8 mouse cellular contexts compared by ENCODE assay signal in genomic region chr9:114797329-114798004, GRCm38 (mm10). TPM values are rescaled to one million over a fixed set of nuclear protein-coding genes. Genes with fewer than 3 reads are reported as not detected.
DNase-seq lines count a peak whose midpoint lies in the region; ATAC-seq and TF ChIP-seq lines count a peak whose summit lies in the region.

No protein-coding gene starts in this region.

- H3K27me3 ChIP-seq in CH12.LX (replicated peaks): no peaks in the 10 kb centered on the region
- H3K27me3 ChIP-seq in forebrain, embryonic 13.5 days: no peaks in the 10 kb centered on the region
- H3K27me3 ChIP-seq in heart, postnatal 0 days (ENCODE audit: control insufficient read depth, insufficient read depth, low read length): no peaks in the 10 kb centered on the region
- H3K27me3 ChIP-seq in liver, embryonic 14.5 days (ENCODE audit: control insufficient read depth, insufficient read depth, low read length): no peaks in the 10 kb centered on the region
- 0 out of 2 replicates have a peak, but pooled peaks cover 3% of the 10 kb centered on the region for H3K27me3 ChIP-seq in neural tube, embryonic 12.5 days (replicated peaks)
- H3K27me3 ChIP-seq in stomach, embryonic 16.5 days (ENCODE audit: control insufficient read depth, insufficient read depth, low read length): no peaks in the 10 kb centered on the region

- no peak overlapping the region for H3K9ac ChIP-seq in CH12.LX (ENCODE audit: insufficient read depth, low read depth)
- no peak overlapping the region for H3K9ac ChIP-seq in forebrain, embryonic 13.5 days
- H3K9ac ChIP-seq in heart, postnatal 0 days (replicated peaks; ENCODE audit: low read depth, low read length): no peak overlapping the region
- no peak overlapping the region for H3K9ac ChIP-seq in liver, embryonic 14.5 days (replicated peaks)
- H3K9ac ChIP-seq in neural tube, embryonic 12.5 days: no peak overlapping the region
- H3K9ac ChIP-seq in stomach, embryonic 16.5 days (ENCODE audit: low read length): no peak overlapping the region

- H3K4me2 ChIP-seq in CH12.LX (ENCODE audit: insufficient read depth, low read depth, poor library complexity, severe bottlenecking): no peak overlapping the region
- H3K4me2 ChIP-seq in forebrain, embryonic 13.5 days: no peak overlapping the region
- H3K4me2 ChIP-seq in heart, postnatal 0 days (ENCODE audit: low read depth, low read length): no peak overlapping the region
- H3K4me2 ChIP-seq in liver, embryonic 14.5 days (ENCODE audit: low read depth): no peak overlapping the region
- H3K4me2 ChIP-seq in neural tube, embryonic 12.5 days (replicated peaks): no peak overlapping the region
- no peak overlapping the region for H3K4me2 ChIP-seq in stomach, embryonic 16.5 days (ENCODE audit: low read depth, low read length)

- no peaks in the 10 kb centered on the region for H3K36me3 ChIP-seq in CH12.LX (replicated peaks in 1 of 2; ENCODE audit: control insufficient read depth in 1 of 2, insufficient read depth in 1 of 2, low read length in 1 of 2)
- no peaks in the 10 kb centered on the region for H3K36me3 ChIP-seq in forebrain, embryonic 13.5 days (ENCODE audit: poor library complexity, severe bottlenecking)
- H3K36me3 ChIP-seq in heart, postnatal 0 days (replicated peaks; ENCODE audit: control insufficient read depth, insufficient read depth, low read length): no peaks in the 10 kb centered on the region
- no peaks in the 10 kb centered on the region for H3K36me3 ChIP-seq in liver, embryonic 14.5 days (replicated peaks; ENCODE audit: control insufficient read depth, insufficient read depth, low read depth)
- H3K36me3 ChIP-seq in neural tube, embryonic 12.5 days: no peaks in the 10 kb centered on the region
- H3K36me3 ChIP-seq in stomach, embryonic 16.5 days (ENCODE audit: control insufficient read depth, insufficient read depth, low read length): no peaks in the 10 kb centered on the region

- peak; percentile 76 to 97; a peak in 3 of 4 replicates for TF ChIP-seq CTCF in CH12.LX (conservative IDR thresholded peaks at IDR 0.05 in 1 of 2, IDR thresholded peaks at IDR 0.05 in 1 of 2; ENCODE audit: low read depth in 2 of 2, low read length in 2 of 2)
- peak; percentile 99 for TF ChIP-seq CTCF in heart, postnatal 0 days (IDR thresholded peaks at IDR 0.05; ENCODE audit: low read depth)
- TF ChIP-seq CTCF in liver, embryonic 14.5 days (IDR thresholded peaks at IDR 0.05; ENCODE audit: low read depth): peak; percentile 96

- H3K4me3 ChIP-seq in CH12.LX (replicated peaks in 1 of 3; ENCODE audit: low read depth in 2 of 3, low read length in 2 of 3, poor library complexity in 1 of 3): no peak overlapping the region
- H3K4me3 ChIP-seq in forebrain, embryonic 13.5 days: no peak overlapping the region
- no peak overlapping the region for H3K4me3 ChIP-seq in heart, postnatal 0 days (ENCODE audit: low read depth, low read length)
- no peak overlapping the region for H3K4me3 ChIP-seq in liver, embryonic 14.5 days (ENCODE audit: insufficient read depth in 1 of 2, low read depth in 2 of 2, low read length in 2 of 2)
- H3K4me3 ChIP-seq in neural tube, embryonic 12.5 days: no peak overlapping the region
- H3K4me3 ChIP-seq in stomach, embryonic 16.5 days (replicated peaks; ENCODE audit: low read length): no peak overlapping the region

- 56% methylated on average over 11 of the region's 11 CpGs for WGBS in forebrain, embryonic 13.5 days
- 55% methylated on average over 11 of the region's 11 CpGs for WGBS in heart, postnatal 0 days
- WGBS in liver, embryonic 14.5 days (ENCODE audit: insufficient replicate concordance): 52% methylated on average over 11 of the region's 11 CpGs
- WGBS in neural tube, embryonic 12.5 days: 56% methylated on average over 11 of the region's 11 CpGs
- WGBS in stomach, embryonic 16.5 days: 53% methylated on average over 11 of the region's 11 CpGs

- TF ChIP-seq POLR2A in CH12.LX (IDR thresholded peaks at IDR 0.05; ENCODE audit: low read depth, low read length): no peak

- H3K27ac ChIP-seq in CH12.LX (ENCODE audit: insufficient read depth, low read depth): no peak overlapping the region
- H3K27ac ChIP-seq in forebrain, embryonic 13.5 days: no peak overlapping the region
- H3K27ac ChIP-seq in heart, postnatal 0 days (ENCODE audit: low read depth): no peak overlapping the region
- no peak overlapping the region for H3K27ac ChIP-seq in liver, embryonic 14.5 days
- H3K27ac ChIP-seq in neural tube, embryonic 12.5 days: no peak overlapping the region
- H3K27ac ChIP-seq in stomach, embryonic 16.5 days (ENCODE audit: low read length): no peak overlapping the region

- H3K79me2 ChIP-seq in CH12.LX (replicated peaks; ENCODE audit: control insufficient read depth, extremely low read depth, insufficient read depth, poor library complexity, severe bottlenecking): no peaks in the 10 kb centered on the region

- peaks cover 3% of the 10 kb centered on the region for H3K9me3 ChIP-seq in CH12.LX (replicated peaks; ENCODE audit: low read length)
- no peaks in the 10 kb centered on the region for H3K9me3 ChIP-seq in forebrain, embryonic 13.5 days (replicated peaks)
- H3K9me3 ChIP-seq in heart, postnatal 0 days (replicated peaks; ENCODE audit: control insufficient read depth, low read length): no peaks in the 10 kb centered on the region
- H3K9me3 ChIP-seq in liver, embryonic 14.5 days (ENCODE audit: control insufficient read depth, low read length): no peaks in the 10 kb centered on the region
- no peaks in the 10 kb centered on the region for H3K9me3 ChIP-seq in neural tube, embryonic 12.5 days
- H3K9me3 ChIP-seq in stomach, embryonic 16.5 days (replicated peaks; ENCODE audit: control insufficient read depth, low read length): no peaks in the 10 kb centered on the region

- in situ Hi-C loops in CH12.LX (cut with MboI; ENCODE audit: low pct_ligation_motif_present, low pct_unique_long_range_greater_than_20kb, low sequenced_read_pairs): loop anchor here (10.0 kb wide), 1 partner anchor 127 kb away; no protein-coding TSS in a partner anchor

- H3K4me1 ChIP-seq in CH12.LX (ENCODE audit: control insufficient read depth in 1 of 2, insufficient read depth in 2 of 2): peaks cover 0 to 13% of the 10 kb centered on the region in 2 experiments; a peak in 2 of 4 replicates
- 0 out of 2 replicates have a peak, but pooled peaks cover 4% of the 10 kb centered on the region for H3K4me1 ChIP-seq in forebrain, embryonic 13.5 days
- no peaks in the 10 kb centered on the region for H3K4me1 ChIP-seq in heart, postnatal 0 days (ENCODE audit: control insufficient read depth, insufficient read depth)
- H3K4me1 ChIP-seq in liver, embryonic 14.5 days (replicated peaks; ENCODE audit: control insufficient read depth in 2 of 2, insufficient read depth in 2 of 2, low read length in 1 of 2): no peaks in the 10 kb centered on the region; a peak in 1 of 4 replicates
- H3K4me1 ChIP-seq in neural tube, embryonic 12.5 days: peaks cover 8% of the 10 kb centered on the region
- peaks cover 2% of the 10 kb centered on the region; the same call in 1 of the 2 replicates for H3K4me1 ChIP-seq in stomach, embryonic 16.5 days (ENCODE audit: control insufficient read depth, insufficient read depth, low read length)

- ATAC-seq in forebrain, embryonic 13.5 days: peak; percentile 87
- ATAC-seq in heart, postnatal 0 days (ENCODE audit: insufficient read depth, low read depth): peak; percentile 75
- peak; percentile 52 for ATAC-seq in liver, embryonic 14.5 days (ENCODE audit: insufficient read depth)
- ATAC-seq in neural tube, embryonic 12.5 days (ENCODE audit: low FRiP score, low read depth): peak; percentile 74
- ATAC-seq in stomach, embryonic 16.5 days (ENCODE audit: insufficient read depth, low FRiP score): peak; percentile 73

- peak; percentile 75 for DNase-seq in CH12.LX (ENCODE audit: extremely low read depth)
- DNase-seq in c-Kit-positive CD71-positive TER-119-positive erythroid progenitor cells, embryonic 14.5 days (ENCODE audit: low spot score): peak; percentile 53
- peak; percentile 78 for DNase-seq in heart, postnatal 0 days (ENCODE audit: low spot score)
- DNase-seq in kidney, postnatal 25 days: peak; percentile 83 to 88
- peak in 1 of 3 experiments; percentile 45 for DNase-seq in liver, embryonic 14.5 days (ENCODE audit: low read depth in 3 of 3, low spot score in 3 of 3)

- dilution Hi-C loops in CH12.LX (cut with MboI; ENCODE audit: extremely low pct_ligation_motif_present, extremely low pct_unique_long_range_greater_than_20kb, low sequenced_read_pairs): no loop called here

- peak; percentile 98 for TF ChIP-seq RAD21 in CH12.LX (IDR thresholded peaks at IDR 0.05; ENCODE audit: low read depth, low read length)

- TF ChIP-seq EP300 in CH12.LX (IDR thresholded peaks at IDR 0.05; ENCODE audit: low read length): no peak
- no peak for TF ChIP-seq EP300 in heart, postnatal 0 days (IDR thresholded peaks at IDR 0.05; ENCODE audit: low read depth)
- no peak for TF ChIP-seq EP300 in liver, embryonic 14.5 days (IDR thresholded peaks at IDR 0.05; ENCODE audit: low read depth)

RNA-seq across cellular contexts. Expression of gene Cmtm7, which starts 15.8 kb away (rescaled TPM):
- total RNA-seq in CH12.LX (2012; rRNA removed) (73.1 and 80.8 TPM in 2 replicates), CH12.LX (2014; rRNA removed) (37.6 and 46.0 TPM in 2 replicates)
- 38.2 and 45.5 TPM in 2 replicates for polyA plus RNA-seq in CH12.LX (2012; ENCODE audit: insufficient read length, low read depth)
- 25.7 and 28.5 TPM in 2 replicates for polyA plus RNA-seq in forebrain, embryonic 13.5 days (2015; fragmentation: Nextera tagmentation; extraction: Ambion mirVana)
- 145 and 181 TPM in 2 replicates for total RNA-seq in heart, postnatal 0 days (2014; rRNA removed; ENCODE audit: low replicate concordance)
- 85.7 and 89.6 TPM in 2 replicates for polyA plus RNA-seq in heart, postnatal 0 days (2015; fragmentation: Nextera tagmentation; extraction: Ambion mirVana)
- 36.7 and 52.9 TPM in 2 replicates for polyA plus RNA-seq in liver, embryonic 14.5 days (2012; rRNA removed)
- 43.5 and 49.5 TPM in 2 replicates for polyA plus RNA-seq in liver, embryonic 14.5 days (2014; fragmentation: Nextera tagmentation; extraction: Ambion mirVana)
- polyA plus RNA-seq in neural tube, embryonic 12.5 days (2016; fragmentation: Nextera tagmentation; extraction: Ambion mirVana): 37.0 and 44.8 TPM in 2 replicates
- polyA plus RNA-seq in stomach, embryonic 16.5 days (2015; fragmentation: Nextera tagmentation; extraction: Ambion mirVana): 87.2 and 95.6 TPM in 2 replicates

RNA-seq across cellular contexts. Expression of gene Cmtm8, which starts 46.5 kb away (rescaled TPM):
- total RNA-seq in CH12.LX (2012; rRNA removed) (1.8 and 2.7 TPM in 2 replicates), CH12.LX (2014; rRNA removed) (1.4 and 1.6 TPM in 2 replicates)
- polyA plus RNA-seq in CH12.LX (2012; ENCODE audit: insufficient read length, low read depth): 4.1 and 4.4 TPM in 2 replicates
- 12.1 and 13.3 TPM in 2 replicates for polyA plus RNA-seq in forebrain, embryonic 13.5 days (2015; fragmentation: Nextera tagmentation; extraction: Ambion mirVana)
- 14.8 and 17.5 TPM in 2 replicates for total RNA-seq in heart, postnatal 0 days (2014; rRNA removed; ENCODE audit: low replicate concordance)
- polyA plus RNA-seq in heart, postnatal 0 days (2015; fragmentation: Nextera tagmentation; extraction: Ambion mirVana): 13.3 and 14.4 TPM in 2 replicates
- 16.2 and 21.9 TPM in 2 replicates for polyA plus RNA-seq in liver, embryonic 14.5 days (2012; rRNA removed)
- polyA plus RNA-seq in liver, embryonic 14.5 days (2014; fragmentation: Nextera tagmentation; extraction: Ambion mirVana): 24.2 and 26.2 TPM in 2 replicates
- 17.7 and 21.3 TPM in 2 replicates for polyA plus RNA-seq in neural tube, embryonic 12.5 days (2016; fragmentation: Nextera tagmentation; extraction: Ambion mirVana)
- polyA plus RNA-seq in stomach, embryonic 16.5 days (2015; fragmentation: Nextera tagmentation; extraction: Ambion mirVana): 59.5 and 65.6 TPM in 2 replicates
